Mouse (Mus musculus): ENCODE measurements around the gene Mb21d2.

Mb21d2 gene

DNA sequence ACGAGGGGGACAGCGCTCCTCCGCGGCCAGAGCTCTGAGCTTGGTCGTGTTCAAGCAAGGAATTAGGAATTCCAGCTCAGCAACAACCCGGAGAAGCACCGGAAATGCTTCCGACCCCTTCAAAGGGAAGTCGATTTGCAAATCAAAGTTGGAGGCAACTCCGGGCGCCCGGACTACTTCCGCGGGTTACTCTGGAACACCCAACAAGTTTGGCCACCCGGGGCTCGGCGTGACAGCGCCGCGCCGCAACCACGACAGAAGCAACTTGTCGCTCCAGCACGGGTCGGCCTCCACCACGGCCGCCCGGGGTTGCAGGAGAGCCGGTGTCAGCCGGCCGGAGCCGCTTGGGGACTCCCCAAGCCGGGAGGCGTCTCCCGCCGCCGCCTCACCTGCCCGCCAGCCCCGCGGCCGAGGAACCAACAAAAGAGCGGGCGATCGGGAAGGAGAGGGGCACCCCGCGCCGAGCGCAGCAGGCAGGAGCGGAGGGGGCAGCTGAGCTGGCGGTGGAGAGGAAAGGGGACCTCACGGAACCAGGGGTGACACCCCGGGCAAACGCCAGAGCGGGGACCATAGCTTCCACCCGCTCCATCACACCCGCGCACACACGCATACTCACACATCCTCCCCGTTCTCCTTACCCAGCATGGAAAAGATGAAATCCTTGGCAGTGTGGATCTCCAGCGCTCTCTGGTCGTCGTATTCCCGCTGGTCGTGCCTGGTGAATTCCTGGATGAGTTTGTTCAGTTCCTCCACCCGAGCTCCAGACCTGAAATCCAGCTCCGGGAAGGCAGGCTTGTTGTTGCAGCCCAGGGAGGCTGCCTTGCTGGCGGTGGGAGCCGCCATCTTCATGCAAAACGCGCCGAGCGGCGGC is at the start of gene Mb21d2:
Mb21d2 (minus strand) TSS at position 859 of the 871 bp plus-strand sequence.
- DNase-seq, result peak; percentile 53

GRCm38 (mm10) chr16:28966236-28966635 is 36.8 kb upstream of the Mb21d2 start:
- no peak for DNase-seq

DNA sequence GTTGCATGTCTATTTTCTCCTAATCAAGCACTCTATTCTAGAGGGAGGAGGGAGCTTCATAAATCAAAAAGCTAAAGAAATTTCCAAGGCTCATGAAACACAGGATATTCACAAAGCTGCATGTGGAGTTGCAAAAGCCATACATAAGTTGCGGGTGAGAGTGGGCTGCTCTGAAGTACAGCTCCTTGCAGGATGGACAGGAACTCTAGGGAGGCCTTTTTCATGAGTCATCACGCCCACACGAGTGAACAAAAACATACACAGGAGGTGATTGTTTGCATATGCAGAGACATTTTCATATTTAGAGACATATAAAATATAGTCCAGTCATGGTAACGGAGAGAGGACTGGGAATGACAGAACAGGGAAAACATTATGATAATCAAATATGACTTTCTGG is 34.6 kb upstream of the Mb21d2 start:
- DNase-seq, result no peak

GRCm38 (mm10) chr16:28962987-28963386 is 33.5 kb upstream of the Mb21d2 start:
- no peak for DNase-seq

GRCm38 (mm10) chr16:28949810-28950209 is 20.3 kb upstream of the Mb21d2 start:
- DNase-seq, result no peak

DNA sequence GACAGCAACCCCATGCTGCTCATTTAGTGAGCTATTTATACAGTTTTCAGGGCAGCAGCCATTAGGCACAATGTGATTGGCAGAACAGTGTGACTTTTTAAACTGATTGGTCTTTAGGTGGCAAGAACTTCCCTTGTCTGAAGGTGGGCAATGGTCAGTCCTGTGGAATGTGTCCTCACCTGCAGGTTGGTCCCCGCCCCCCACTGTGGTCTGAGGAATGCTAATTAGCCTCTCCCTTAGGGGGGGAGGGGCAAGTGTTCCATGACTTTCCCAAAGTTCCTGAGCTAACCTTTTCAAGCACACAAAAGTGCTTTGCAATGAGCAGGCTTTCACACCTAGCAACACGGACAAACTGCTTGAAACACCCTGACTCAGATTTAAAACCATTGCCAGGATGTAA is 13.8 kb upstream of the Mb21d2 start:
- DNase-seq, result no peak

DNA sequence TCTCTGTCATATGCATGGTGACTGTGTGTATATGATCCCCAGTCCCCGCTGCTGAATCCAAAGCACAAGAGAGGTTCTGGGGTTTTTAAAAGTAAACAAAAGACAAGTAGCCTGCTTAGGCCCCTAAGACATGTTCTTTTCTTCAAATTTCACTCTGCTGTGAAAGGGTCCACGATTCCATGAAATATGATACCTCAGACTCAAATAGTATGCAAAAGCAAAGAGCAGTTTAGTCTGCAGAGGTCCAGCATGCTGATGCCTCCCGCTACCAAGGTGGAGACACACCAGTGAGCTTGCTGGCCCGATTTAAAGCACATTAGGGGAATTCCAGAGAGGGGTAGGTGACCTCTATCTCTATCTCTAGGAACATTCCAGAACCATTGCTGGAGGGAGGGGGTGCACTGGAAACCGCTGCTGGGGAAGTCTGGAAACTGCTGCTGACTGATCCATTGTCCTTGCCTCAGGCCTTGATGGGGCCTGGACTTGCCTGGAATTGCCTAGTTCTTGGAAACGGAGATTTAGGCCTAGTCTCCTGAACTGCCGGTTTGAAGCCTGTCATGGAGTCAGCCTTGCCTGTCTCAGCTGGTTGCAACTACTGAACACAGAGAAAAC is 6.8 kb upstream of the Mb21d2 start:
- DNase-seq, result no peak

- no peak for DNase-seq
Measured at GRCm38 (mm10) chr16:28935701-28936100, 6.2 kb upstream of the Mb21d2 start.

DNA sequence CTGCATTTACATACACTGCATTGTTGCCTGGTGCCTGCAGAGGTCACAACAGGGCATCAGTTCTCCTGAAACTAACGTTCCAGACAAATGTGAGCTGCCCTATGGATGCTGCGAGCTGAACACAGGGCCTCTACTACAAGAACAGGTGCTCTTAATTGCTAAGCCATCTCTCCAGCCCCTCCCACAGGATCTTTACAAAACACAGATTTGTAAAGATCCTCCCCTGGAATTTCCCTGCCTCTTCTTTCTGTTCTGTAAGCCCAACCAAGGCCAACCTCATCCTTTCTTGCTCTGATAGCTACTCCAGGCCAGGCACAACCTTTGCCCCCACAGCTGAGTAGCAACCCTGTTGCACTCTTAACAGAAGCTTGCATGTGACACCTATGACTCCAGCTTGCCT is 1.7 kb upstream of the Mb21d2 start:
- no peak for DNase-seq

DNA sequence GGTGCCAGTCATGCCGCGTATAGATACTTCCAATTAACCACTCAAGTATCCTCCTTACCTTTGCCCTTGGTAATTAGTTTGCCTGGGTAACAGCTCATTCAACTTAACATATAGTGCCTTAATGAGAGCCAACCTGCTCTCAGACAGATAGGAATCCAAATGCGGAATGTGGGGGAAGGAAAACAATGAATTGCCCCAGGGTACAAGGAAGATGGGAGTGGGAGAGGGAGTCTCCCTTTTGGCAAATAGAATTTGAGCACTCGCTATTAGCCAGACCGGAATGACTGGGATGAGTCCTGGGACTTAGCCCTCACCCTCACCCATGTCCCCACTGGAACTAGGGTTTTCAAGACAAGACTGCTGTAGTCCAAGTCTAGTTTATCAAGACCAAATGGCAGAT is 953 bp upstream of the Mb21d2 start:
- no peak for DNase-seq

- DNase-seq, result peak; percentile 53
Measured at GRCm38 (mm10) chr16:28929686-28930291, 316 bp upstream of the Mb21d2 start.

- no peak for DNase-seq
Measured at GRCm38 (mm10) chr16:28928466-28928814, 1.0 kb downstream of the Mb21d2 start.

- DNase-seq, result no peak
Measured at GRCm38 (mm10) chr16:28927381-28927780, 2.1 kb downstream of the Mb21d2 start.

- no peak for DNase-seq
Measured at GRCm38 (mm10) chr16:28919320-28919885, 10.1 kb downstream of the Mb21d2 start.

DNA sequence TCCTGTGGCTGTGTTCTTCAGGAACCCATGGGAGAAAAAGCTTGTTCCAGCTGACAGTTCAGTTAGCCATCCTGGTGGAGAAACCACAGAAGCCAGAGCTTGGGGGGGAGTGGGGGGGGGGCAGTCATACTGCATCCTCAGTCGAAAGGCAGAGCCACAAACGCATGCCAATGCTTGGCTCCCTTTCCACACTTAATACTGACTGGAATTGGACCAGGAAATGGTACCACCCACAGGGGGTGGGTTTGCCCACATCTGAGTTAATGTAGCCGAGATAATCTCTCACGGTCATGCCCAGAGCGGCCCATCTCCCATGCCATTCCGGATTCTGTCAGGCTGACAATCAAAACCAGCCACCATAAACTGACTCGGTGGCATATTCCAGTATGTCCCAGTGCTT is 14.1 kb downstream of the Mb21d2 start:
- DNase-seq, result no peak

DNA sequence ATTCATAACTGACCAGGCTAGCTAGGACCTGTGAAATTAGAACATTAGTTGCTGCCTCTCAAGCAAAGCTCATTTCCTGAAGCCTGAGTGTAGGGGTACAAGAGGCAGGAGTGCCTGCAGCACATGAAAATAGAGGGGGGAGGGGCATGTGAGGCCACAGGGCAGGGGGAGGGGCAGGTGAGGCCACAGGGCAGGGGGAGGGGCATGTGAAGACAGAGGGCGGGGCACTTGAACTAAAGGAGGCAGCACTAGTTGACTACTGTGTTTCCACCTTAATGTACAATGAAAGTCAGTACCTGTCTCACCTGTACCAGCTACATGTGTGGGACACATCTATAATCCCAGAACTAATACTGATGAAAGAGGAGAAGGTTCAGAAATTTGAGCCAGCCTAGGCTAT is 14.8 kb downstream of the Mb21d2 start:
- DNase-seq, result no peak

- peak; percentile 29 for DNase-seq
Measured at GRCm38 (mm10) chr16:28911414-28912050, 17.9 kb downstream of the Mb21d2 start.

DNA sequence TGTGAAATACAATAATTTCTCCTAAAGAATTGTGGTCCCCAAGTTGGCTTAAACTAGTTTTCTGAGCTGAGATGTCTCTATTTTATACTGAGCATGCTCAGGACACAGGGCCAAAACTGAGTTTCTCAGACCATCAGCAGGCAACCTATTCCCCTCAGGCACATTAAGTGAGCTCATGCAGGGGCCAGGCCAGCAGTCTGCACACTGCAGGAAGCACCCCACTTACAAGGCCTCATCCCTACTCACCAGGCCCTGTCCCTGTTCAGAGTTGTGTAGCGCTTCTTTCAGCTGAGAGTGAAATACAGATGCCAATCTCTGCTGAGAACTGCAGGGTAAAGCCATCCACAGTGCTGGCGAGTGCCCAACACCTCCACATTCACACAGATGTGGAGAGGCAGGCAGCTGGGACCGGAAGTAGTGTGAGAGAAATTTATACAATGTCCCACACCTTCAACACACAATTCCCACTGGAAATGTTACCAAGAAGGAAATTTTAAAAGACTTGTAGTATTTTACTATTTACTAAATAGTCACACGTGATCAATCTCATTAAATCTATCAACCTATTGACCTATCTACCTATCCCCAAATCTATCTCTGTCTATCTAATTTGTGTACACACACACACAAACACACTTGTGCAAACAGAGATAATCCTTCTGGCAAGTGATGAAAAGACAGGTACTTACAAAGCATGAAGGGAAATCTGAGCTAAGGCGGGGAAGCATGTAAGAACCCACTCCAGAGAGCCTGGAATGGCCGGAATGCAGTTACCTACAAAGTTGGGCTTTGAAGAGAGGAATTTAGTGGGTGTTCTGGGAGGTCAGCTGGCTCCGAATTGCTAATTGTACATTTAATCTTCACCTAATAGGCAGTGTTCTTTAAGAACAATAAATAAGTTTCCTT is 22.9 kb downstream of the Mb21d2 start:
- peak; percentile 40 for DNase-seq

- no peak for DNase-seq
Measured at GRCm38 (mm10) chr16:28905567-28906289, 23.7 kb downstream of the Mb21d2 start.

GRCm38 (mm10) chr16:28902620-28903565 is 26.6 kb downstream of the Mb21d2 start:
- DNase-seq, result no peak
